Mouse (Mus musculus) neural tube, embryonic 13.5 days (tissue): ENCODE data around the gene Mia2. TPM values are rescaled to one million over a fixed set of nuclear protein-coding genes. Genes with fewer than 3 reads are reported as not detected.

Source experiments
- ATAC-seq: fragments of 200-750 bp; cut with Nextera tagmentation; 2 replicates; pipeline ENCODE4 v1.8.0; 2017; ENCODE audit warnings: low read depth, mild to moderate bottlenecking, moderate TSS enrichment, moderate library complexity
- H3K27ac ChIP-seq: fragments of 300-500 bp; sonication (generic); replicated peaks from 2 replicates; pipeline ENCODE4 v1.5.1; 2015; ENCODE audit warnings: moderate library complexity, mild to moderate bottlenecking, inconsistent platforms
- H3K27me3 ChIP-seq: fragments of 300-500 bp; sonication (generic); 2 replicates; pipeline ENCODE4 v1.6.1; 2015; ENCODE audit warnings: mild to moderate bottlenecking, inconsistent platforms
- H3K36me3 ChIP-seq: fragments of 300-500 bp; sonication (generic); 2 replicates; pipeline ENCODE4 v1.6.1; 2015; ENCODE audit warnings: mild to moderate bottlenecking, inconsistent platforms
- H3K4me1 ChIP-seq: fragments of 300-500 bp; sonication (generic); replicated peaks from 2 replicates; pipeline ENCODE4 v1.6.1; 2015; ENCODE audit warnings: inconsistent platforms
- H3K4me2 ChIP-seq: fragments of 300-500 bp; sonication (generic); 2 replicates; pipeline ENCODE4 v1.6.1; 2015; ENCODE audit warnings: inconsistent platforms, mild to moderate bottlenecking, moderate library complexity
- H3K4me3 ChIP-seq: fragments of 300-500 bp; sonication (generic); 2 replicates; pipeline ENCODE4 v1.5.1; 2015; ENCODE audit warnings: mild to moderate bottlenecking, inconsistent platforms
- H3K9ac ChIP-seq: fragments of 300-500 bp; sonication (generic); 2 replicates; pipeline ENCODE4 v1.6.1; 2015; ENCODE audit warnings: moderate library complexity, mild to moderate bottlenecking, inconsistent platforms
- H3K9me3 ChIP-seq: fragments of 300-500 bp; sonication (generic); 2 replicates; pipeline ENCODE4 v1.6.1; 2016; ENCODE audit warnings: inconsistent platforms
- WGBS: fragments of 180-500 bp; shearing (Covaris S2); methylation state at CpG from one replicate; pipeline ENCODE4 v1.1.7; 2015; 5-methylcytosine and 5-hydroxymethylcytosine counted together
- polyA plus RNA-seq: library from polyadenylated mRNA; unstranded; fragments of >200 nt; fragmentation: Nextera tagmentation; extraction: Ambion mirVana; gene quantifications from 2 replicates; pipeline ENCODE4 v1.2.1, GENCODE M21; 2015

The Mia2 gene
- polyA plus RNA-seq, 1 experiment from 2014 or later = 46.3 TPM

DNA sequence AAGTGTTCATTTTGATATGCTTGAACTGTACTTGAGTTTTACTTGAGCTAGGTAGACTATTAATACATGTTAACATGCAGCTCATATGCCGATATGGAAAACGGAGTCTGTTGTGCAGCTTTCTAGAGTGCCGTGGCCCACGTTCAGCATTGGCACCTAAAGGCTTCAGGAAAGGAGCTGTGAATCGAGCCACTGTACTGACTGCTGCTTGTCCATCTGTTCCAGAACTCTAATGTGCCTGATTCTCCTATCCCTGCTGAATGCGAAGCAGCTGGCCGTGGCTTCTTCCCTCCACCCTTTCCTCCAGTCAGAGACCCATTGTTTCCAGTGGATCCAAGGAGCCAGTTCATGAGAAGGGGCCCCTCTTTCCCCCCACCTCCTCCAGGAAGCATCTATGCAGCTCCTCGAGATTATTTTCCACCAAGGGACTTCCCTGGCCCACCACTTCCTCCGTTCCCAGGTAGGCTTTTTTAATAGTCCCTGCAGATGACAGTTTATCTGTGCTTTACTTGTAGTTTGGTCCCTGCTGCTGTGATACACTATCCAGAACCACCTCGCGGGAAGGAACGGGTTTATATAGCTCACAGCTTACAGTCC, 92.6 kb downstream of the Mia2 start:
- no peaks in the 10 kb centered on the region for H3K4me1 ChIP-seq
- H3K4me3 ChIP-seq = no peak overlapping the region
- no peak overlapping the region for H3K4me2 ChIP-seq
- peaks cover 59% of the 10 kb centered on the region for H3K36me3 ChIP-seq
- H3K9me3 ChIP-seq = no peaks in the 10 kb centered on the region
- 84% methylated on average over 12 of the region's 12 CpGs for WGBS
- no peak for ATAC-seq
- no peaks in the 10 kb centered on the region for H3K27me3 ChIP-seq
- no peak overlapping the region for H3K9ac ChIP-seq
- H3K27ac ChIP-seq = no peak overlapping the region

DNA sequence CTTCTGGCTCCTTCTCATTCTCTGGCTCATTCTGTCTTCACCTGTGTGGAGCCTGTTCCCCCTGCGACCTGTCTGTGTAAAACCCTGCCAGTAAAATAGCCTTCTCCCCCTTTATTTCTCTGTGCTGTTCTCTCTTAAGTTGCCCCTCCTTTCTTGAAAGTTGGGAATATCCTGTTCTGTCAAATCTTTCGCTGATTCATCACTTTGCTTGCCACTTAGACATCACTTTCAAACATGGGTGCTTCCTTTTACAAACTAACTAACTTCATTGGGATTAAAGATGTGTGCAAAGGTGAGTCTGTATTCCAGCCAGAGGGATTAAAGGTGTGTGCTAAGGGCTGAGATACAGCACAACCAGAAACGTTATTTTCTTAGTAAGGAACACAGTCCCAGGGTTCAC, 98.0 kb downstream of the Mia2 start:
- Histone ChIP-seq H3K9me3 (no peaks in the 10 kb centered on the region), H3K4me2 (no peak overlapping the region), H3K4me3 (no peak overlapping the region), H3K27me3 (no peaks in the 10 kb centered on the region), H3K27ac (no peak overlapping the region), H3K9ac (no peak overlapping the region), H3K36me3 (peaks cover 34% of the 10 kb centered on the region), H3K4me1 (no peaks in the 10 kb centered on the region)
- 84% methylated on average over 3 of the region's 3 CpGs for WGBS
- no peak for ATAC-seq

DNA sequence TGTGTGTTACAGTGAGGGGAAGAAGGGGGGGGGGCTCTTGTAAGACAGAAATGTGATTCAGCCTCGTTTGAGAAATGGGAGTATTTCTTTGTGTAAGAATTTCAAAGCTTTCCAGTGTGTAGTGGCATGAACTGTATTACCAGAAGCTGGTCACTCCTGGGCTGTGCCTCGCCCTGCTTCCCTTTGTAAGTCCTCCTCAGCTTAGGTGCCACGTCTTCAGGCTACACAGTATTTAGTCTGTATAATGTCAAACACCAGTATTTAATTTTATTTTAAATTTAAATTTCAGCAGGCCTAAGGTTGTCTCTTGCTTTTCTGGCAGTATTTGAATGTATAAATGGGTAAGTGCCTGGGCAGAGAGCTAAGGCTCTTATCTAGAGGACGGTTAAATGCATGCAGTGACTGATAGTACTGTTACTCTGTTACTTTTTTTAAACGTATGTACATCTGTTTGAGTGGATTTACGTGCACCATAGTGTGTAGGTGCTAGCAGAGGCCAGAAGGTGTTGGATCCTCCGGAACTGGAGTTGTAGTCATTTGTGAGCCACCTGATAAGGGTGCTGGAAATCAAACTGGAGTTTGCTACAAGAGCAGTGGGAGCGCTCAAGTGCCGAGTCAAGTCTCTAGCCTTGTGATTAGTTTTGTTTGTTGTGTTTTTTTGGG, 98.9 kb downstream of the Mia2 start:
- Histone ChIP-seq H3K9ac (no peak overlapping the region), H3K9me3 (no peaks in the 10 kb centered on the region), H3K4me2 (no peak overlapping the region), H3K4me1 (no peaks in the 10 kb centered on the region), H3K27me3 (no peaks in the 10 kb centered on the region), H3K4me3 (no peak overlapping the region), H3K36me3 (peaks cover 38% of the 10 kb centered on the region), H3K27ac (no peak overlapping the region)
- WGBS = 86% methylated on average over 9 of the region's 9 CpGs
- no peak for ATAC-seq

DNA sequence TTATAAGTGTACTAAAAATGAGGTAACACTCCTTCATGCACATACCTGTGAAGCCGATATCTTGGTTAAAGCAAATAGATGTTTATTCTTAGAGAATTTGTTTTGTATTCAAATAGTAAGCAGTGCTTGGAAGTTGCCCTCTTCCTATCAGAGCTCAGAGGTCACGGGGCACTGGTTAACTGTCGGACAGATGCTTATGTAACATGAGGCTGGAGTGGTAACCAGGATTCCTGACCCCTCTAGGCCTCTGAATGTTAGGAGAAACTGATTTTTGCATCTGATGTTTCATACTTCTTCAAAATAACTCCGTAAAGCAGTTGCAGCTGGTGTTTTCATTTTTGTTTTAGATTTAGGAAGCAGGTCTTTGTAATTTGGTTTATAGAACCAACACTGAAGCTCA, 99.5 kb downstream of the Mia2 start:
- Histone ChIP-seq H3K4me1 (no peaks in the 10 kb centered on the region), H3K9ac (no peak overlapping the region), H3K4me2 (no peak overlapping the region), H3K36me3 (peaks cover 40% of the 10 kb centered on the region), H3K27ac (no peak overlapping the region), H3K4me3 (no peak overlapping the region), H3K27me3 (no peaks in the 10 kb centered on the region), H3K9me3 (no peaks in the 10 kb centered on the region)
- no peak for ATAC-seq
- 88% methylated on average over 4 of the region's 4 CpGs for WGBS

DNA sequence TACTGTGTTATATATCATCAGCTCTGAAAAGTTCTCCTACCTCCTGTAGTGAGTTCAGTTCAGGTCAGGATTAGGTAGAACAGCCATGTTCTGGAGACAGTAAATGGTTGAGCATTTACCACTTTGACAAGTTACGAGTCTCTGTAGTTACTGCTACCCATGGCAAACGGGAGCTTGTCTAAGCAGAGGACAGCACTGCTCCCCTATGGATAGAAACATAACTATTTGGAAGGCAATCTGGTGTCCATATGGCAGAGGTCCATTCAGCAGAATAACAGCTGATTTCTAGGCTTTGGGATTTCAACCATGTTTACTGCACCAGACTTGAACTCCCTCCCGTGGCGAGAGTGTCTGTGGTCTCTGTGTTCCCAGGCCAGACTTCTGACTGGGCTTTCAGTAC, 100.3 kb downstream of the Mia2 start:
- Histone ChIP-seq H3K4me3 (no peak overlapping the region), H3K36me3 (peaks cover 37% of the 10 kb centered on the region), H3K9ac (no peak overlapping the region), H3K27ac (no peak overlapping the region), H3K27me3 (no peaks in the 10 kb centered on the region), H3K4me1 (no peaks in the 10 kb centered on the region), H3K9me3 (no peaks in the 10 kb centered on the region), H3K4me2 (no peak overlapping the region)
- no peak for ATAC-seq
- 72% methylated on average over 4 of the region's 4 CpGs for WGBS

DNA sequence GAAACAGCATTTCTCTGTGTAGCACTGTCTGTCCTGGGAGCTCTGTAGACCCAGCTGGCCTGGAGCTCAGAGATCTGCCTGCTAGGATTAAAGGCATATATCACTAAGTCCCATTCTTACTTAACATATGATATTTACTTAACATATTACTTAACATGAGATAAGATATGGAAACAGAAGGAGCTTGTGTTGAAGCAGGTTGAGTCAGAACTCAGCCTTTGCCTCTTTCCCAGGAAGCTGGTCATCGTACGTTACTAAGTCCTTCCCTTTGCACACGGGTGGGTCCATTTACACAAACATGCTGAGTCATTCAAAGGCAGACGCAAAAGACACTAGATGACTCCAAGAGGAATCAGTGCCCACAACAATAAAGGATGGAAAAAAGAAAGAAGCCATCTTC, 103.2 kb downstream of the Mia2 start:
- no peaks in the 10 kb centered on the region for H3K27me3 ChIP-seq
- 83% methylated on average over 4 of the region's 4 CpGs for WGBS
- no peaks in the 10 kb centered on the region for H3K9me3 ChIP-seq
- no peak overlapping the region for H3K4me3 ChIP-seq
- H3K36me3 ChIP-seq = peaks cover 51% of the 10 kb centered on the region
- no peaks in the 10 kb centered on the region for H3K4me1 ChIP-seq
- ATAC-seq = no peak
- H3K4me2 ChIP-seq = no peak overlapping the region
- H3K27ac ChIP-seq = no peak overlapping the region
- H3K9ac ChIP-seq = no peak overlapping the region

DNA sequence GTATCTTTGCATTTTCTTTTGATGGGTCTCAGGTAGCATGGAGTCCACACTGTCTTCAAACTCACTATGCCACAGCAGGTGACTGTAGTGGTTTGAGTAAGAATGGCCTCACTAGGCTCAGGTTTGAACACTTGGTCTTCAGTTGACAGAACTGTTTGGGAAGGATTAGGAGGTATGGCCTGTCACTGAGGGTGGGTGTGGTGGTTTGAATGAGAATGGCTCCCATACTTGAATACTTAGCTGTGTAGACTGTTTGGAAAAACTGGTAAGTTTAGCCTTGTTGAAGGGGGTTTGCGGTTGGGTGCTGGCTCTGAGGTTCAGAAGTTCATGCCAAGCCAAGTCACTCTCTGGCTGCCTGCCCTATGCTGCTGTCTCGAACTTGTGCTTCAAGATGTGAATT, 103.8 kb downstream of the Mia2 start:
- 92% methylated on average over 2 of the region's 2 CpGs for WGBS
- peaks cover 56% of the 10 kb centered on the region for H3K36me3 ChIP-seq
- no peaks in the 10 kb centered on the region for H3K4me1 ChIP-seq
- no peak for ATAC-seq
- no peak overlapping the region for H3K27ac ChIP-seq
- H3K4me2 ChIP-seq = no peak overlapping the region
- H3K27me3 ChIP-seq = no peaks in the 10 kb centered on the region
- H3K4me3 ChIP-seq = no peak overlapping the region
- no peaks in the 10 kb centered on the region for H3K9me3 ChIP-seq
- no peak overlapping the region for H3K9ac ChIP-seq

DNA sequence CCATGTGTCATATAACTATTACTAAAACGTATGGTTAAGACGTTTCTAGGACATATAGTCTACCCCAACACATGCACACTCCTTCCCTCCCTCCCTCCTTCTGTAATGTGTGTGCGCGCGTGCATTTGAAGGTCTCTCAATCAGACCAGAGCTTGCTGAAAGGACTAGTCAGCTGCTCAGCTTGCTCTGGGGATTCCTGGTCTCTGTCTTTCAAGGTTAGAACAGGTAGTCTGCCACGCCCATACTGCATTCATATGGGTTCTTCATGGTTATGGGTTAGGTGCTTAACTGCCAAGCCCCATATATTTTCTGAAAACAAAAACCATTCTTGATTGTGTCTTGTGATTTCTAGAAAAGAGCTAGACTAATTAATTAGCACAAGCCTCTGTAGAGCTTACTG, 110.0 kb downstream of the Mia2 start:
- H3K4me1 ChIP-seq = no peaks in the 10 kb centered on the region
- 96% methylated on average over 6 of the region's 6 CpGs for WGBS
- H3K4me3 ChIP-seq = no peak overlapping the region
- no peak overlapping the region for H3K27ac ChIP-seq
- ATAC-seq = no peak
- no peak overlapping the region for H3K9ac ChIP-seq
- peaks cover 41% of the 10 kb centered on the region for H3K36me3 ChIP-seq
- no peaks in the 10 kb centered on the region for H3K27me3 ChIP-seq
- H3K4me2 ChIP-seq = no peak overlapping the region
- no peaks in the 10 kb centered on the region for H3K9me3 ChIP-seq

DNA sequence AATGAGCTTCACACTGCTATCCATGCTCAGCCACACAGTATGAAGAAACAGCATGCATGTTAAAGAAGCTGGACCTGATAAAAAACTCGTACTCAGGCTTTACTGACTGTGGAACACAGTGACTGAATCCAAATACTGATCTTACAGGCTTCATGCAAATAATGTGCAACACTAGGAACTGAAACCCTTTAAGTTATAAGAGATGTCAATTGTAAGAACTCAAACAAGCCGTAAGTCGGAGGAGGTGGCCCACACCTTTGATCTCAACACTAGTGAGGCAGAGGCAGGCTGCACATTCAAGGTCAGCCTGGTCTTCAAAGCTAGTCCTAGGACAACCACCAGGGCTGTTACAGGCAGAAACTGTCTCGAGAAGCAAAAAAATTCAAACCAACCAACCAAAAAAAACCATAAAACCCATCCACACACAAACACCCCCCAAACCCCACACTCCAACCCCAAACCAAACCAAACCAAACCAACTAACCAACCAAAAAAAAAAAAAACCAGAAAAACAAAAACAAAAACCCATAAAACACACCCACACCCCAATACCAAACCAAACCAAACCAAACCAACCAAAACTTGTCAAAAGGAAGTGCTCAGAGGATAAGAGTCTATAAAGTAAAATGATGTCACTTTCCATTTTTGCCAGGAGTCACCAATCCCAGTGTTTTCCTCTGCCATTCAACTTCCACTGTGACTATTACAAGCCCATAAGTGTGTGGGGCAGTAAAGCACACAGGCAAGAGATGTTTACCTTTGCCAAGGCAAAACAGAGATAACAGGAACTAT, 110.8 kb downstream of the Mia2 start:
- H3K27me3 ChIP-seq = no peaks in the 10 kb centered on the region
- no peak for ATAC-seq
- no peaks in the 10 kb centered on the region for H3K9me3 ChIP-seq
- WGBS = 91% methylated on average over 4 of the region's 4 CpGs
- H3K4me3 ChIP-seq = no peak overlapping the region
- H3K4me2 ChIP-seq = no peak overlapping the region
- no peak overlapping the region for H3K9ac ChIP-seq
- H3K27ac ChIP-seq = no peak overlapping the region
- H3K4me1 ChIP-seq = no peaks in the 10 kb centered on the region
- peaks cover 40% of the 10 kb centered on the region for H3K36me3 ChIP-seq

DNA sequence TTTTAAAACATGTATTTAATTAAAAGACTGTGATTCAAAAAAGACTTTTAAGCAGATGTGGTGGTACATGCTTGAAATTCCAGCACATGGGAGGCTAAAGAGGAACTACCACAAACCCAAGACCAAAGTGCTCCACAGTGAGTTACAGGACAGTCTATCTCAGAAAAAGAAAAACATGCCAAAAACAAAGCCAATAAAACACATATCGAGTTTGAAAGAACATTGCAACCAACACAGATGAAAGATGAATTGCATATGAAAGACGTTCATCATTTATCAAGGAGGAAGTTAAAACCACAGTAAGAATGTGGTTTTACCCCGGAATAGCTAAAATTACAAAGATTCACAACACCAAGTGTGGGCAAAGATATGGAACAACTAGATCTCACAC, 111.4 kb downstream of the Mia2 start:
- Histone ChIP-seq H3K9me3 (no peaks in the 10 kb centered on the region; the same call in 1 of the 2 replicates), H3K9ac (no peak overlapping the region), H3K27me3 (no peaks in the 10 kb centered on the region), H3K4me2 (no peak overlapping the region), H3K4me3 (no peak overlapping the region), H3K27ac (no peak overlapping the region), H3K4me1 (no peaks in the 10 kb centered on the region), H3K36me3 (peaks cover 45% of the 10 kb centered on the region)
- 89% methylated on average over 3 of the region's 3 CpGs for WGBS
- ATAC-seq = no peak

DNA sequence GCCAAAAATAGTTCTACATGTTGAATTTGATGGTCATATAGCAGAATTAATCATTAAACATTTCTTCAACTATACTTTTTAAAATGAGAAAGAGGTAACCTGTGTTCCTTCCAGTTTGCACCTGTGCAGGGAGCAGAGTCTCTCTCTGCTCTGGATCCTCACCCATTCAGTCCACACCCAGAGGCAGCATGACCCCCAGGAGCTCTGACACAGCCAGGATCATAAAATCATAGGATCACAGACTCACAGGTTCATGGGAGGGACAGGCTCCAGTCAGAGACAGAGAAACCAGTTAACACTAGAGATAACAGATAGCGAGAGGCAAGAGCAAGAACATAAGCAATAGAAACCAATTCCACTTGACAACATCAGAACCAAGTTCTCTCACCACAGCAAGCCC, 112.2 kb downstream of the Mia2 start:
- no peak for ATAC-seq
- H3K27ac ChIP-seq = no peak overlapping the region
- no peaks in the 10 kb centered on the region; the same call in 1 of the 2 replicates for H3K9me3 ChIP-seq
- no peak overlapping the region for H3K9ac ChIP-seq
- H3K36me3 ChIP-seq = peaks cover 43% of the 10 kb centered on the region
- H3K27me3 ChIP-seq = no peaks in the 10 kb centered on the region
- no peak overlapping the region for H3K4me3 ChIP-seq
- H3K4me1 ChIP-seq = no peaks in the 10 kb centered on the region
- H3K4me2 ChIP-seq = no peak overlapping the region
- WGBS = 100% methylated on average over 1 of the region's 1 CpGs

DNA sequence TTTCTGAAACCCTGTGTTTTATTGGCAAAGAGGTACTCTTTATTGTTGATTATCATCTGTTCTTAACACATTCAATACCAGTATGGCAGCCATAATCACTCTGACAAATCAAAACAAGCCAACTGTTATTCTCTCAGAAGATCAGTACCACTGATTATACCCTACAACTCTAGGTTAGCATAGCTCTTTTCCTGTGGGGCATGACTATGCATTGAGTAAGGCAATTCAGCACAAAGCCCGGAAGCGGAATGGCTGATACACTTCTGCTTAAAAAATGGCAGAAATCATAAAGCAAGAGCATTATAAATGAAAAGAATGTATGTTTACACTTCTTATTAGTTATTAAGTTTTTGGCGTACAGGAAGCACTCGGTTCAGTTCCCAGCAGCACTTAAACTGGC, 120.6 kb downstream of the Mia2 start:
- Histone ChIP-seq H3K27me3 (no peaks in the 10 kb centered on the region), H3K27ac (no peak overlapping the region), H3K36me3 (peaks cover 12% of the 10 kb centered on the region), H3K4me2 (peak overlapping the region; percentile 90), H3K9me3 (no peaks in the 10 kb centered on the region; the same call in 1 of the 2 replicates), H3K4me3 (no peak overlapping the region), H3K9ac (no peak overlapping the region), H3K4me1 (peaks cover 33% of the 10 kb centered on the region)
- no peak for ATAC-seq
- WGBS = 94% methylated on average over 4 of the region's 4 CpGs
